Mouse (Mus musculus) lung, embryonic 16.5 days (tissue): ENCODE results near the gene Henmt1. TPM values are rescaled to one million over a fixed set of nuclear protein-coding genes. Genes with fewer than 3 reads are reported as not detected.

ENCODE experiments used
- ATAC-seq: fragments of 200-750 bp; cut with Nextera tagmentation; 2 replicates; pipeline ENCODE4 v1.8.0; 2017; ENCODE audit warnings: low read depth, mild to moderate bottlenecking, moderate library complexity
- H3K27ac ChIP-seq: fragments of 300-500 bp; sonication (generic); 2 replicates; pipeline ENCODE4 v1.5.1; 2014; ENCODE audit warnings: mild to moderate bottlenecking, control low read depth, low read length
- H3K27me3 ChIP-seq: fragments of 300-500 bp; sonication (generic); 2 replicates; pipeline ENCODE4 v1.6.1; 2014; ENCODE audit warnings: low read depth, low read length, mixed read lengths; ENCODE audit not compliant: control insufficient read depth, insufficient read depth
- H3K36me3 ChIP-seq: fragments of 300-500 bp; sonication (generic); 2 replicates; pipeline ENCODE4 v1.6.1; 2014; ENCODE audit warnings: low read length; ENCODE audit not compliant: control insufficient read depth, insufficient read depth
- H3K4me1 ChIP-seq: fragments of 300-500 bp; sonication (generic); replicated peaks from 2 replicates; pipeline ENCODE4 v1.6.1; 2014; ENCODE audit warnings: low read length, mixed read lengths; ENCODE audit not compliant: control insufficient read depth, insufficient read depth
- H3K4me2 ChIP-seq: fragments of 300-500 bp; sonication (generic); 2 replicates; pipeline ENCODE4 v1.6.1; 2014; ENCODE audit warnings: low read depth, low read length, control low read depth
- H3K4me3 ChIP-seq: fragments of 300-500 bp; sonication (generic); 2 replicates; pipeline ENCODE4 v1.5.1; 2014; ENCODE audit warnings: mild to moderate bottlenecking, low read length, control low read depth
- H3K9ac ChIP-seq: fragments of 300-500 bp; sonication (generic); 2 replicates; pipeline ENCODE4 v1.6.1; 2014; ENCODE audit warnings: low read length, control low read depth
- H3K9me3 ChIP-seq: fragments of 300-500 bp; sonication (generic); 2 replicates; pipeline ENCODE4 v1.6.1; 2016; ENCODE audit warnings: low read length; ENCODE audit not compliant: control insufficient read depth
- WGBS: fragments of 180-500 bp; shearing (Covaris S2); extraction: QIAGEN DNeasy Blood & Tissue Kit; methylation state at CpG from one replicate; pipeline ENCODE4 v1.1.7; 2014; 5-methylcytosine and 5-hydroxymethylcytosine counted together
- polyA plus RNA-seq: library from polyadenylated mRNA; unstranded; fragments of >200 nt; fragmentation: Nextera tagmentation; extraction: Ambion mirVana; gene quantifications from 2 replicates; pipeline ENCODE4 v1.2.1, GENCODE M21; 2015

The Henmt1 gene
- polyA plus RNA-seq, 1 experiment from 2014 or later, result 0.43 TPM

DNA sequence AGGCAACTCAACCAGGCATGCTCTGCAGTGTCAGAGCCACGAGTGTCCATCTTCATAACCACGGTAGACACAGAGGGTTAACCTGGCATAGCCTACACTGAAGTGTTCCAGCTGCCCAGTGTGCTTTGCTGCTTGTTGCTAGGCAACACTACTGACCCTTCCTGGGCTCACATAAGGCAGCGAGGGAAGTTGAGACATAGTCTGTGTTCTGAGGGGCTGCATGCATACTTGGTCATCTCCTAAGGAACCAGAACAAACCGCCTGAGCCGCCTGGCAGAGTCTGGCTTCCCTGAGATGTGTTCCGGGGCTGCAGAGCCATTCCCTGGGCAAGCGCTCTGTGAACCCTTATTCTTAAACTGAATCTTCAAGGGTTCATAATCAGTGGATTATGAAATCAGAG, 21.6 kb downstream of the Henmt1 start:
- H3K27me3 ChIP-seq, result no peaks in the 10 kb centered on the region
- H3K4me1 ChIP-seq, result peaks cover 11% of the 10 kb centered on the region
- H3K4me3 ChIP-seq, result 0 out of 2 replicates have a peak overlapping the region, but pooled peaks have one; percentile 7
- WGBS, result 27% methylated on average over 7 of the region's 7 CpGs
- H3K4me2 ChIP-seq, result peak overlapping the region; percentile 50
- no peaks in the 10 kb centered on the region for H3K36me3 ChIP-seq
- 0 out of 2 replicates have a peak overlapping the region, but pooled peaks have one; percentile 32 for H3K27ac ChIP-seq
- peak overlapping the region; percentile 6; the same call in 1 of the 2 replicates for H3K9ac ChIP-seq
- no peaks in the 10 kb centered on the region for H3K9me3 ChIP-seq
- ATAC-seq, result peak; percentile 89

DNA sequence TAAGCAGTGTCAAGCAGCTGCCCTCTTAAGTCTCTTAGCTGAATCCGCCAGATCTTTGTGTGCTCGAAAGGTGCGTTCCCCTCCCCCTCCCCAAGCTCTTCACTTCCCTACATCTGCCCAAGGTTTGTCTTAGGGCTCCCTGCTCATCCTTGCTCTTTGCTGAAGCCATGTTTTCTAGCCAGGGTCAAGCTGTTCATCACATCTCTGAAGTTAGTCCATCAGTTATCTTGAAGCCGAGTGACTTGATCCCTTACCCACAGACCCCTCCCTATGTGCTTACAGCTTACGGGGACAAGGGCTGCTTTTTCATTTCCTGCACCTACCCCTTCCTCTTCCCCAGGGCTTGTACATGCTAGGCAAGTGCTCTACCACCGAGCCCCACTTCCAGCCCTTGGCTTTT, 22.0 kb downstream of the Henmt1 start:
- H3K4me2 ChIP-seq, result peak overlapping the region; percentile 50
- no peaks in the 10 kb centered on the region for H3K9me3 ChIP-seq
- H3K36me3 ChIP-seq, result no peaks in the 10 kb centered on the region
- peak overlapping the region; percentile 6; the same call in 1 of the 2 replicates for H3K9ac ChIP-seq
- 0 out of 2 replicates have a peak overlapping the region, but pooled peaks have one; percentile 32 for H3K27ac ChIP-seq
- H3K4me1 ChIP-seq, result peaks cover 11% of the 10 kb centered on the region
- no peaks in the 10 kb centered on the region for H3K27me3 ChIP-seq
- peak; percentile 32; the same call in 1 of the 2 replicates for ATAC-seq
- WGBS, result 30% methylated on average over 6 of the region's 6 CpGs
- H3K4me3 ChIP-seq, result 0 out of 2 replicates have a peak overlapping the region, but pooled peaks have one; percentile 7

DNA sequence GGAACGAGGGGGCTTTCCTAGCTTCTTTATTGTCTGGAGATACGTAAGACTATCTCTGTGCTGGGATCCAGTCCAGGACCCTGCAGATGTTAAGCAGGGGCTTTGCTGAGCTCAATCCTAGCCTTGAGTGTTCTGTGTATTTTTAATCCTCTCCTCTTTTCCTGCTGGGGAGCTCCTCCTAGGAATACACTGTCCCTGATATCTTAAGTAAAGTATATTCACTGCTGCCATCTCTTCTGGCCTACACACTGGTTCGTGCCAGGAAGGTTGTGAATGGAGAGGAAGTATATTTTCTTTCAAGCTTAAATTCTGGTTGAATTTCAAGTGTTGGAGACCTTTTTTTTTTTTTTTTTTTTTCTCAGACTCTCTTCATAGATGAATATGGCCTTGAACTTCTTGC, 23.6 kb downstream of the Henmt1 start:
- no peak overlapping the region for H3K9ac ChIP-seq
- H3K4me1 ChIP-seq, result peaks cover 11% of the 10 kb centered on the region
- no peaks in the 10 kb centered on the region for H3K36me3 ChIP-seq
- H3K4me3 ChIP-seq, result no peak overlapping the region
- WGBS, result 78% methylated on average over 3 of the region's 3 CpGs
- no peak for ATAC-seq
- no peak overlapping the region for H3K4me2 ChIP-seq
- H3K9me3 ChIP-seq, result no peaks in the 10 kb centered on the region
- no peak overlapping the region for H3K27ac ChIP-seq
- no peaks in the 10 kb centered on the region for H3K27me3 ChIP-seq

DNA sequence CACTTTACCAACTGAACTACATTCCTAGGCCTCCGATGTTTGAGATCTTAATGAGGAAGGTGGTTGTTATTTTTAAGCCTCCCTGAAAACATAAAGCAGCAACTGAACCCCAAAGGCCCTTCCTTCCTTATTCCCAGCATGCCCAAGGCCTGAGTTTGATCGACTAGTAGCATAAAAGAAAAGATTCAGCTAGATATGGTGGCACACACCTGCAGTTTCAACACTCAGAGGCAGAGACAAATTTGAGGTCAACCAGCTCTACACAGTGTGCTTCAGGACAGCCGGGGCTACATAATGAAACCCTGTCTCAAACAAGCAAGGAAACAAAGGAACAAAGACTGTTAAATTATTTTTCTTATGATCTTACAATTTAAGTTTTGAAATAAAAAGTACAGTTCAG, 24.1 kb downstream of the Henmt1 start:
- H3K4me2 ChIP-seq, result no peak overlapping the region
- 78% methylated on average over 3 of the region's 3 CpGs for WGBS
- no peaks in the 10 kb centered on the region for H3K36me3 ChIP-seq
- no peak for ATAC-seq
- H3K27ac ChIP-seq, result no peak overlapping the region
- peaks cover 11% of the 10 kb centered on the region for H3K4me1 ChIP-seq
- no peak overlapping the region for H3K4me3 ChIP-seq
- H3K9me3 ChIP-seq, result no peaks in the 10 kb centered on the region
- H3K9ac ChIP-seq, result no peak overlapping the region
- H3K27me3 ChIP-seq, result no peaks in the 10 kb centered on the region

DNA sequence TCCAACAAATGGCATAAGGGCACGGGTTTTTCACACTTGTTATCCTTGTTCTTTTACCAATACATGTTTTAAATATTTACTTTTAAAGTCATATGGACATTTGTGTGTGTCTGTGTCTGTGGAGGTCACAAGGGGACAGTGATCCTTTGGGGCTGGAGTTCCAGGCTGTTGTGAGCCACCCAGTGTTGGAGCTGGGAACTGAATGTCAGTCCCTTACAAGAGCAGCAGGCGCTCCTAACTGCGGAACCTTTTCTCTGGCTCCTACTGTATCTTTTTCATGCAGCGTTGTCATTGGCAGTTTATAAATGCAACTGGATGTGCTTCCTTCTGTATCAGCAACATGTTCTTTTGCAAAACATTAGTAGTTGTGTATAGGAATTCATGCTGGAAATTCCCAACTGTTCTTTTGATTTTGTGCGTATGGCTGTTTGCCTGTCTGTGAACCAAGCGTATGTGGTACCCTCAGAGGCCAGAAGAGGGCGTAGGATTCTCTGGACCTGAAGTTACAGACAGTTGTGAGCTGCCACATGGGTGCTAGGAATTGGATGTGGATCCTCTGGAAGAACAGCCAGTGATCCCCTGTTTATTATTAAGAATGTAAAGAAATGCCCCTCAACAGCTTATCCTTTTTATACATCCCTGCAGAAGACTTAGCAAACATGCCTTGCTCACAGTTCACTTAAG, 24.8 kb downstream of the Henmt1 start:
- ATAC-seq, result no peak
- Histone ChIP-seq H3K36me3 (no peaks in the 10 kb centered on the region), H3K9ac (no peak overlapping the region), H3K4me1 (peaks cover 11% of the 10 kb centered on the region), H3K27ac (no peak overlapping the region), H3K9me3 (no peaks in the 10 kb centered on the region), H3K4me3 (no peak overlapping the region), H3K4me2 (no peak overlapping the region), H3K27me3 (no peaks in the 10 kb centered on the region)
- WGBS, result 68% methylated on average over 7 of the region's 7 CpGs

DNA sequence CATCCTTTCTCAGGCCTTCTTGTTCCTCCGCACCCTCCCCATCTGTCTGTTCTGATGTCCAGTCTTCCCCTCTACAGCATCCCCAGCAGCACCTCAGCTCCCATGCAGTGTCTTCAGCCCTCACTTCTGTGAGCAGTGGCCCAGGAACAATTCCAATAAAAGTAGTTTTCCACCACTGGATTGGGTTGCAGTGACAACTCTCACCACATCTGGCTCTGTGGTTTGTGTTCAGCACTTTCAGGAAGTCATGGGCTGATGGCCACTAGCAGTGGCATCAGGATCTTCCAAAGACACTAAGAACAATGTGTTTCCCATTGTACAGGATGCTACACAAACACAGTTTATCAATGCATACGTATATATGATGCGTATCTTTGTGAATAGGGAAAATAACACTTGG, 26.4 kb downstream of the Henmt1 start:
- Histone ChIP-seq H3K9me3 (no peaks in the 10 kb centered on the region), H3K4me2 (no peak overlapping the region), H3K4me3 (no peak overlapping the region), H3K9ac (no peak overlapping the region), H3K4me1 (peaks cover 9% of the 10 kb centered on the region), H3K27ac (no peak overlapping the region), H3K27me3 (no peaks in the 10 kb centered on the region), H3K36me3 (no peaks in the 10 kb centered on the region)
- no peak for ATAC-seq
- 90% methylated on average over 3 of the region's 3 CpGs for WGBS

DNA sequence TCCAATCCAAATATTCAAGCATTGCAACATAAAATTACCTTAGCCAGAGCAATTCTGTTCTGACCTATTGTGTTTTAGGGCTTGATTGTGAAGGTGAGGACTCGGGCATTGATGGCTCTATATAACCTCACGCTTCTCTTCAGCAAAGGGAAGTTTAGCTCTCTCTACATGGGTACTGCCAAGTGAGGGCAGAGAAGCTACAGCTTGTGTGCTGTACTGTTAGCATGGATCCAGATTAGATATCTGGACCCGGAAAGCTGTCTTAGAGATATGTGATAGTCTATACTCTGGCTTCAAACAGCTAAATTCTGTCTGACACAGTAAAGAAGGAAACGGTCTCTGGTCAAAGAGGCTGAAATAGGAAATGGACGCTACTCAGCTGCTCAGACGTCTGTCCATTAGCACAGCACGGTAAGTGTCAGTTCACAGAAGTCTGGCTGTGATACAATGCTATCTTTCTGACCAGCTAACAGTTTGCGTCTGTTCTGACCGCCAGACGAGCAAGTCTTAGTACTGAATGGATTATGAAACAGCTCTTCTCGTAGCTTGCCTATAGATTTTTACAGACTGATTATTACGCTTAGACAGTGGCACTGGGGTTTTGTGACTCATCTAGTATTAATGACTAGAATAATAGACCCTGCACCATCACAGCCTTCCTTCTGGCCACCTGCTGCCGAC, 34.4 kb downstream of the Henmt1 start:
- Histone ChIP-seq H3K36me3 (peaks cover 9% of the 10 kb centered on the region), H3K4me2 (no peak overlapping the region), H3K4me3 (no peak overlapping the region), H3K4me1 (no peaks in the 10 kb centered on the region), H3K27me3 (no peaks in the 10 kb centered on the region), H3K27ac (no peak overlapping the region), H3K9me3 (no peaks in the 10 kb centered on the region), H3K9ac (no peak overlapping the region)
- no peak for ATAC-seq
- 84% methylated on average over 13 of the region's 13 CpGs for WGBS

DNA sequence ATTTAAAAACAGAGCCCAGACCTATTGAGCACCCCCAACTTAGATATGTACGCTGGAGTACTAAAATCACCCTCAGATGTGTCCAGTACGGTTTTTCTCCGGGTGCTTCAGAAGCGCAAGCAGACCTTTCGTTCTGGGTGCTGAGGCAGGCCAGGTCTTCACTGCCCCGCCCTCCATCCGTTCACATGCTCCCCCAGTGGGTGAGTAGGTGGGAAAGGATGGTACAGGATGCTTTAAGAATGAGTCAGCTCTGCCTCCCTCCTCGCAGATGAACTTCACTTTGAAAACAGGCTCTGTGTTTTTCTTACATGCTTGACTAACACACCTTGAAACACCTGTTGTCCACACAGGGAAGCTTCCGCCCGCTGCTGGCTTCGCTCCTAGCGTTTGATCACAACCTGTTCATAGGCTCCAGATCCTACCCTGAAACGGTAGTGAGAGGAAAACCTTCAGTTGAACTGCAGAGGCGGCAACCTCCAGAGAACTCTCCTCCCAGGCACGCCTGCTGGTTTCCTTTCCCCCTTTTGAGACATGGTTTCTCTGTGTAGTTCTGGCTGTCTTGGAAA, 35.3 kb downstream of the Henmt1 start:
- Histone ChIP-seq H3K4me3 (no peak overlapping the region), H3K4me1 (no peaks in the 10 kb centered on the region), H3K9ac (no peak overlapping the region), H3K36me3 (peaks cover 13% of the 10 kb centered on the region), H3K9me3 (no peaks in the 10 kb centered on the region), H3K27ac (no peak overlapping the region), H3K27me3 (no peaks in the 10 kb centered on the region), H3K4me2 (no peak overlapping the region)
- 85% methylated on average over 15 of the region's 15 CpGs for WGBS
- no peak for ATAC-seq

DNA sequence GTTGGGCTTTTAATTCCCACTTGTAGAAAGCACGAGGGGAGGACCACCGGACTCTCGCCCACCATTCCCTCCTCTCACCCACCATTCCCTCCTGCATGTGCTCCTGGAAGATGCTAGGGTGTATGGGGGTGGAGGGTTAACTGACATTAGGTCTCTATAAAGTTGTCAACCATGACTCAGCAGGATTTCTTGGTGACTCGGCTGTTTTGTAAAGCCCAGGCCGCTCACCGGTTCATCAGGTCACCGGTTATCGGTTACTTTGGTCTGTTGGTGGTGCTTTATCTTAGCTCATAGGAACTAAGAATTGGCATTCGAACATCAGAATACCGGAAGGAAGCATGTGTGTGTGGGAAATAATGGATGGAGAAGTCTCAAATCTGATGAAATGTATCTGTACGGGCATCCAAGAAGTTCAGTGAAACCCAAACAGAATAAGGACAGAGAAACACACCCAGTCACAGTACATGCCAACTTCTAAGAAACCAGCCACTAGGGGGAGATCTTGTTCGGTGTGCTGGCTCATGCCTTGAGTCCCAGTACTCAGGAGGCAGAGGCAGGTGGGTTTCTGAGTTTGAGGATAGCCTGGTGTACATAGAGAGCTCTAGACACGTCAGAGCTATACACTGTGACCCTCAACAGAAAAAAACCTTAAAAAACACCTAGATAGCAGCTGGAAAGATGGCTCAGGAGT, 37.8 kb downstream of the Henmt1 start:
- Histone ChIP-seq H3K9me3 (no peaks in the 10 kb centered on the region), H3K36me3 (peaks cover 15% of the 10 kb centered on the region), H3K4me3 (no peak overlapping the region), H3K9ac (no peak overlapping the region), H3K4me2 (no peak overlapping the region), H3K4me1 (no peaks in the 10 kb centered on the region), H3K27me3 (no peaks in the 10 kb centered on the region), H3K27ac (no peak overlapping the region)
- WGBS, result 93% methylated on average over 13 of the region's 13 CpGs
- no peak for ATAC-seq
